Mouse (Mus musculus): ENCODE measurements around the gene Ifna13.

- TF ChIP-seq CTCF (IDR thresholded peaks at IDR 0.05; ENCODE audit: extremely low read depth, insufficient read length, insufficient replicate concordance, low read depth, low read length) (no peak), POLR2A (IDR thresholded peaks at IDR 0.05; ENCODE audit: low read depth, low read length) (no peak)
Observed at GRCm38 (mm10) chr4:88653644-88654043, 9.4 kb upstream of the Ifna13 start.

Measured in small intestine, adult 2 months (tissue).